In the genomic region with DNA sequence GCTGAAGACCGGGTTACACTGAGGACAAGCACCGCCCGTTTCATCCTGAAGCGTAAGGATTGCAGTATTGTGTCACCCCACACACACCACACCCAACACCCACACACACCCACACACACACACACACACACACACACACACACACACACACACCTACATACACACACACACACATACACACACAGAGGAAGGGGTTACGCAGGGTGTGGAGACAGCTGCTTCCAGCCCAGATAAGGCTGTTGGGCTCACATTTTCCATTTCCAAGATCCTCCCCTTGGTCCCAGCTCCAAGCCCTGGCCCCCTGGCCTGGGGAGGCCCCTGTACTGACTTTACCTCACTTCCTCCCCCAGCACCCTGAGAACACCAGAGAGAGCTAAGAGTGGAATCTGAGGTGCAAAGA, we compare ENCODE assay signal across 20 mouse cellular contexts. TPM values are rescaled to one million over a fixed set of nuclear protein-coding genes. Genes with fewer than 3 reads are reported as not detected.
A peak's percentile ranks its signal among the peaks of the same experiment; 100 is the strongest.
DNase-seq lines count a peak whose midpoint lies in the region; ATAC-seq lines count a peak whose summit lies in the region.
"Had no signal": no experiment of that assay in that cellular context is flagged by ENCODE, and none has a peak within 500 bp of the region (broad histone marks: within the 10 kb centered on the region; RNA-seq: fewer than 3 reads in every experiment).

No protein-coding gene starts in this region.

- no peak overlapping the region for H3K4me2 ChIP-seq in hindbrain, embryonic 12.5 days (replicated peaks)
- H3K4me2 ChIP-seq in heart, embryonic 11.5 days = no peak overlapping the region
- H3K4me2 ChIP-seq: limb, embryonic 15.5 days; lung, embryonic 14.5 days; neural tube, embryonic 12.5 days had no signal

- 89% methylated on average over 5 of the region's 5 CpGs for WGBS in hindbrain, embryonic 10.5 days
- 92% methylated on average over 5 of the region's 5 CpGs for WGBS in hindbrain, embryonic 12.5 days
- WGBS in heart, embryonic 11.5 days (ENCODE audit: insufficient replicate concordance) = 40% methylated on average over 5 of the region's 5 CpGs

- peaks cover 39% of the 10 kb centered on the region for H3K27me3 ChIP-seq in hindbrain, embryonic 10.5 days (ENCODE audit: insufficient read depth, poor library complexity, severe bottlenecking)
- peaks cover 22% of the 10 kb centered on the region for H3K27me3 ChIP-seq in hindbrain, embryonic 12.5 days
- H3K27me3 ChIP-seq in heart, embryonic 11.5 days (ENCODE audit: control insufficient read depth, insufficient read depth, low read length) = no peaks in the 10 kb centered on the region
- H3K27me3 ChIP-seq: limb, embryonic 15.5 days had no signal

- no peak for DNase-seq in hindbrain, embryonic 10.5 days (ENCODE audit: low spot score)
- peak; percentile 70 to 84 for DNase-seq in heart, adult 18-20 months
- peak; percentile 74 for DNase-seq in heart, postnatal 10 days
- DNase-seq in MN1 (ENCODE audit: low spot score) = no peak
- DNase-seq in c-Kit-positive CD71-positive TER-119-positive erythroid progenitor cells, embryonic 14.5 days (ENCODE audit: low spot score) = no peak
- DNase-seq in retina, embryonic 14.5 days (ENCODE audit: low spot score) = no peak
- DNase-seq: B cell, adult 2 months; cerebellum, postnatal 10 days; embryo, embryonic 11 days; kidney, adult 11 months; right cerebral cortex, adult 18-20 months; thymus, postnatal 14 days had no signal

- intact Hi-C loops in heart, postnatal 10 days (cut with DNase I) = no loop called here

- peaks cover 24% of the 10 kb centered on the region for H3K4me1 ChIP-seq in hindbrain, embryonic 10.5 days (replicated peaks)
- H3K4me1 ChIP-seq in hindbrain, embryonic 12.5 days = peaks cover 17% of the 10 kb centered on the region
- peaks cover 64% of the 10 kb centered on the region for H3K4me1 ChIP-seq in heart, embryonic 11.5 days (ENCODE audit: control insufficient read depth, insufficient read depth, low read length)

- no peaks in the 10 kb centered on the region for H3K36me3 ChIP-seq in hindbrain, embryonic 10.5 days
- no peaks in the 10 kb centered on the region for H3K36me3 ChIP-seq in hindbrain, embryonic 12.5 days
- no peaks in the 10 kb centered on the region for H3K36me3 ChIP-seq in heart, embryonic 11.5 days (ENCODE audit: control insufficient read depth, insufficient read depth, low read length)
- H3K36me3 ChIP-seq: limb, embryonic 15.5 days; neural tube, embryonic 12.5 days had no signal

- peak overlapping the region; percentile 82 for H3K27ac ChIP-seq in hindbrain, embryonic 10.5 days
- H3K27ac ChIP-seq in hindbrain, embryonic 12.5 days = no peak overlapping the region
- peak overlapping the region; percentile 63 for H3K27ac ChIP-seq in heart, embryonic 11.5 days (ENCODE audit: low read depth, low read length)
- H3K27ac ChIP-seq: kidney, postnatal 0 days; limb, embryonic 15.5 days; neural tube, embryonic 12.5 days had no signal

- no peaks in the 10 kb centered on the region for H3K9me3 ChIP-seq in hindbrain, embryonic 10.5 days
- no peaks in the 10 kb centered on the region for H3K9me3 ChIP-seq in hindbrain, embryonic 12.5 days (replicated peaks)
- no peaks in the 10 kb centered on the region for H3K9me3 ChIP-seq in heart, embryonic 11.5 days (replicated peaks; ENCODE audit: control insufficient read depth, low read length)
- H3K9me3 ChIP-seq: limb, embryonic 15.5 days; neural tube, embryonic 12.5 days had no signal

- no peak overlapping the region for H3K4me3 ChIP-seq in hindbrain, embryonic 10.5 days
- H3K4me3 ChIP-seq in hindbrain, embryonic 12.5 days = no peak overlapping the region
- H3K4me3 ChIP-seq in heart, embryonic 11.5 days (ENCODE audit: low read depth, low read length) = no peak overlapping the region
- H3K4me3 ChIP-seq: limb, embryonic 15.5 days; neural tube, embryonic 12.5 days had no signal

- no peak overlapping the region for H3K9ac ChIP-seq in hindbrain, embryonic 12.5 days
- H3K9ac ChIP-seq in heart, embryonic 11.5 days (ENCODE audit: low read depth, low read length) = no peak overlapping the region
- H3K9ac ChIP-seq: limb, embryonic 15.5 days; lung, embryonic 14.5 days; neural tube, embryonic 12.5 days had no signal

- no peak for ATAC-seq in hindbrain, embryonic 12.5 days (ENCODE audit: low FRiP score)
- ATAC-seq in heart, embryonic 11.5 days (replicated peaks; ENCODE audit: insufficient number of reproducible peaks, low FRiP score, low TSS enrichment) = peak; percentile 60; the same call in 1 of the 2 replicates

RNA-seq across cellular contexts. Expression of a gene that starts 5.2 kb away (rescaled TPM):
- 10.7 and 22.8 TPM in 2 replicates for polyA plus RNA-seq in hindbrain, embryonic 10.5 days (2016; fragmentation: Nextera tagmentation; extraction: Ambion mirVana)
- 14.5 and 15.3 TPM in 2 replicates for polyA plus RNA-seq in hindbrain, embryonic 12.5 days (2016; fragmentation: Nextera tagmentation; extraction: Ambion mirVana)
- total RNA-seq in heart, adult 18-20 months (2021) = 10 to 100 TPM in 1 of 2 experiments, 1 to 10 TPM in 1; 9.4 to 11.3 TPM
- polyA plus RNA-seq in heart, embryonic 11.5 days (2014; fragmentation: Nextera tagmentation; extraction: Ambion mirVana) = 107 and 123 TPM in 2 replicates
- total RNA-seq in heart, postnatal 10 days (2021) = 10 to 100 TPM; 39.0 to 40.9 TPM

RNA-seq across cellular contexts. Expression of a gene that starts 18.7 kb away (rescaled TPM):
- polyA plus RNA-seq in hindbrain, embryonic 10.5 days (2016; fragmentation: Nextera tagmentation; extraction: Ambion mirVana) = not detected in 2 replicates
- 0.32 TPM in 1 of 2 replicates, not detected in the other for polyA plus RNA-seq in hindbrain, embryonic 12.5 days (2016; fragmentation: Nextera tagmentation; extraction: Ambion mirVana)
- not detected for total RNA-seq in heart, adult 18-20 months (2021)
- polyA plus RNA-seq in heart, embryonic 11.5 days (2014; fragmentation: Nextera tagmentation; extraction: Ambion mirVana) = not detected in 2 replicates
- total RNA-seq in heart, postnatal 10 days (2021) = not detected
- total RNA-seq: granulocyte monocyte progenitor cell, adult 5-6 weeks; left cerebral cortex, postnatal 10 days had no signal
- polyA plus RNA-seq: lung, embryonic 14.5 days; neural tube, embryonic 12.5 days had no signal

RNA-seq across cellular contexts. Expression of a gene that starts 24.5 kb away (rescaled TPM):
- polyA plus RNA-seq in hindbrain, embryonic 10.5 days (2016; fragmentation: Nextera tagmentation; extraction: Ambion mirVana) = 148 and 215 TPM in 2 replicates
- 112 and 123 TPM in 2 replicates for polyA plus RNA-seq in hindbrain, embryonic 12.5 days (2016; fragmentation: Nextera tagmentation; extraction: Ambion mirVana)
- 10 to 100 TPM; 43.1 to 47.5 TPM for total RNA-seq in heart, adult 18-20 months (2021)
- polyA plus RNA-seq in heart, embryonic 11.5 days (2014; fragmentation: Nextera tagmentation; extraction: Ambion mirVana) = 93.8 and 101 TPM in 2 replicates
- 10 to 100 TPM; 47.0 to 50.0 TPM for total RNA-seq in heart, postnatal 10 days (2021)

RNA-seq across cellular contexts. Expression of a gene that starts 54.4 kb away (rescaled TPM):
- polyA plus RNA-seq in hindbrain, embryonic 10.5 days (2016; fragmentation: Nextera tagmentation; extraction: Ambion mirVana) = 7.0 and 7.7 TPM in 2 replicates
- polyA plus RNA-seq in hindbrain, embryonic 12.5 days (2016; fragmentation: Nextera tagmentation; extraction: Ambion mirVana) = 6.6 and 7.9 TPM in 2 replicates
- under 1 TPM in 1 of 2 experiments, not detected in 1; 0.75 TPM for total RNA-seq in heart, adult 18-20 months (2021)
- 0.52 and 0.99 TPM in 2 replicates for polyA plus RNA-seq in heart, embryonic 11.5 days (2014; fragmentation: Nextera tagmentation; extraction: Ambion mirVana)
- under 1 TPM in 1 of 2 experiments, not detected in 1; 0.19 TPM for total RNA-seq in heart, postnatal 10 days (2021)

Comparison
In these comparisons a context has a peak if more than half of its experiments do, and no peak if none do; other contexts are left out.
1. DNase-seq: peak in heart, adult 18-20 months (2 of 2) and heart, postnatal 10 days (2 of 2); none in hindbrain, embryonic 10.5 days (single experiment), MN1 (single experiment), c-Kit-positive CD71-positive TER-119-positive erythroid progenitor cells, embryonic 14.5 days (single experiment) and retina, embryonic 14.5 days (single experiment).